9 mouse cellular contexts compared by ENCODE assay signal in the genomic region with DNA sequence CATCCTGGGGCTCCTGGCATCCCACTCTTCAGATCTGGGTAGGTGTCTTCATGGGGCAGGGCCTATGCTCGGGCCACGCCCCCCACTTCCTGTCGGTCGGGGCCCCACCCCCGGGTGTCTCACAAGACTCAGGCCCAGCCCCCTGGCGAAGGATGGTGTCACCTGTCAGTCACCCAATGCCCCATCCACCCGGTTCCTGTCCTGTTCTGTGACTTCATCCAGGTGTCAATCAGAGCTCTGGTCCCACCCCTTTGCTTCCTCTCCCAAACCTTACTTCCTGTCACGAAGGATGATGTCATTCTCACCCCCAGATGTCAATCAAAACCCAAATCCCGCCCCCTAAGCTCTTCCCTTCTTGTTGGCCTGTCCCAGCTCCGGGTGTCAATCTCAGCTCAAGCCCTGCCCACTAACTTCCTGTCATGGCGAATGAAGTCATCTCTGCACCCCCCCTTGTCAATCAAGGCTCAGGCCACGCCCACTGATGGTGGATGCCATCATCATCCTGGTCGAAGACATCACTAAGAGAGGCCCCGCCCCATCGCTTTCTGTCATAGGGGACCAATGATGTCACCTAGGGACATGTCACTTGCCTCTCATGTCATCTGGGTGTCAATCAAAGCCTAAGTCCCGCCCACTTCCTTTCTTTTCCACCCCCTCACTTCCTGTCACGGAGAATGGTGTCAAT. TPM values are rescaled to one million over a fixed set of nuclear protein-coding genes. Genes with fewer than 3 reads are reported as not detected.
DNase-seq lines count a peak whose midpoint lies in the region; ATAC-seq and TF ChIP-seq lines count a peak whose summit lies in the region.
"Had no signal": no experiment of that assay in that cellular context is flagged by ENCODE, and none has a peak within 500 bp of the region (broad histone marks: within the 10 kb centered on the region; RNA-seq: fewer than 3 reads in every experiment).

No protein-coding gene starts in this region.

- no peak overlapping the region for H3K4me2 ChIP-seq in intestine, embryonic 14.5 days (ENCODE audit: low read length)
- no peak overlapping the region for H3K4me2 ChIP-seq in intestine, postnatal 0 days (replicated peaks; ENCODE audit: low read depth)
- H3K4me2 ChIP-seq in forebrain, embryonic 13.5 days = no peak overlapping the region
- H3K4me2 ChIP-seq in neural tube, embryonic 13.5 days = peak overlapping the region; percentile 75

- no peak for TF ChIP-seq CTCF in intestine, postnatal 0 days (IDR thresholded peaks at IDR 0.05; ENCODE audit: low read depth)

- WGBS in intestine, embryonic 14.5 days = 80% methylated on average over 17 of the region's 17 CpGs
- WGBS in intestine, postnatal 0 days = 84% methylated on average over 17 of the region's 17 CpGs
- WGBS in forebrain, embryonic 13.5 days = 85% methylated on average over 17 of the region's 17 CpGs
- WGBS in neural tube, embryonic 13.5 days = 85% methylated on average over 16 of the region's 17 CpGs

- H3K9ac ChIP-seq in intestine, embryonic 14.5 days (ENCODE audit: low read length) = no peak overlapping the region
- no peak overlapping the region for H3K9ac ChIP-seq in intestine, postnatal 0 days (ENCODE audit: low read depth, low read length)
- H3K9ac ChIP-seq in forebrain, embryonic 13.5 days = no peak overlapping the region
- H3K9ac ChIP-seq in neural tube, embryonic 13.5 days = no peak overlapping the region

- H3K4me3 ChIP-seq in intestine, embryonic 14.5 days (ENCODE audit: low read depth, low read length) = no peak overlapping the region
- no peak overlapping the region for H3K4me3 ChIP-seq in intestine, postnatal 0 days (ENCODE audit: low read depth, low read length)
- H3K4me3 ChIP-seq in forebrain, embryonic 13.5 days = peak overlapping the region; percentile 55; the same call in 1 of the 2 replicates
- peak overlapping the region; percentile 60 for H3K4me3 ChIP-seq in neural tube, embryonic 13.5 days

- H3K9me3 ChIP-seq in intestine, embryonic 14.5 days (ENCODE audit: control insufficient read depth, low read length) = peaks cover 56% of the 10 kb centered on the region
- H3K9me3 ChIP-seq in intestine, postnatal 0 days (ENCODE audit: control insufficient read depth) = peaks cover 39% of the 10 kb centered on the region
- H3K9me3 ChIP-seq in forebrain, embryonic 13.5 days (replicated peaks) = peaks cover 52% of the 10 kb centered on the region
- H3K9me3 ChIP-seq in neural tube, embryonic 13.5 days = peaks cover 42% of the 10 kb centered on the region

- H3K36me3 ChIP-seq in intestine, embryonic 14.5 days (ENCODE audit: control insufficient read depth, insufficient read depth, low read length) = no peaks in the 10 kb centered on the region
- 0 out of 2 replicates have a peak, but pooled peaks cover 4% of the 10 kb centered on the region for H3K36me3 ChIP-seq in intestine, postnatal 0 days (ENCODE audit: control insufficient read depth, insufficient read depth)
- peaks cover 15% of the 10 kb centered on the region; the same call in 1 of the 2 replicates for H3K36me3 ChIP-seq in forebrain, embryonic 13.5 days (ENCODE audit: poor library complexity, severe bottlenecking)
- H3K36me3 ChIP-seq in neural tube, embryonic 13.5 days = peaks cover 4% of the 10 kb centered on the region; the same call in 1 of the 2 replicates

- ATAC-seq in intestine, embryonic 14.5 days (replicated peaks; ENCODE audit: low FRiP score, low TSS enrichment, low read depth) = peak; percentile 5; the same call in 1 of the 2 replicates
- no peak for ATAC-seq in intestine, postnatal 0 days
- 0 out of 2 replicates have a peak, but pooled peaks have one; percentile 3 for ATAC-seq in forebrain, embryonic 13.5 days
- 0 out of 2 replicates have a peak, but pooled peaks have one; percentile 0 for ATAC-seq in neural tube, embryonic 13.5 days (ENCODE audit: low read depth)

- no peaks in the 10 kb centered on the region for H3K27me3 ChIP-seq in intestine, embryonic 14.5 days (replicated peaks; ENCODE audit: control insufficient read depth, insufficient read depth, low read length)
- no peaks in the 10 kb centered on the region for H3K27me3 ChIP-seq in intestine, postnatal 0 days (replicated peaks; ENCODE audit: control insufficient read depth, insufficient read depth, low read length)
- no peaks in the 10 kb centered on the region for H3K27me3 ChIP-seq in forebrain, embryonic 13.5 days
- no peaks in the 10 kb centered on the region for H3K27me3 ChIP-seq in neural tube, embryonic 13.5 days

- DNase-seq in intestine, embryonic 14.5 days (ENCODE audit: low spot score) = peak; percentile 75
- peak; percentile 30 for DNase-seq in Muller cell, postnatal 12 days (ENCODE audit: inconsistent ontology term)
- DNase-seq in induced T-regulatory cell, adult 2 months (ENCODE audit: low read depth) = peak; percentile 78
- DNase-seq in liver = peak; percentile 7
- DNase-seq in thymus, postnatal 36 days = peak; percentile 18 to 59

- no peaks in the 10 kb centered on the region for H3K4me1 ChIP-seq in intestine, embryonic 14.5 days (replicated peaks; ENCODE audit: control insufficient read depth, insufficient read depth, low read length)
- H3K4me1 ChIP-seq in intestine, postnatal 0 days (replicated peaks; ENCODE audit: control insufficient read depth, insufficient read depth, low read length) = no peaks in the 10 kb centered on the region
- H3K4me1 ChIP-seq in forebrain, embryonic 13.5 days = no peaks in the 10 kb centered on the region
- peaks cover 5% of the 10 kb centered on the region for H3K4me1 ChIP-seq in neural tube, embryonic 13.5 days (replicated peaks)

- no peak overlapping the region for H3K27ac ChIP-seq in intestine, embryonic 14.5 days (ENCODE audit: low read depth)
- H3K27ac ChIP-seq in intestine, postnatal 0 days (ENCODE audit: low read depth, low read length) = no peak overlapping the region
- H3K27ac ChIP-seq in forebrain, embryonic 13.5 days = no peak overlapping the region
- no peak overlapping the region for H3K27ac ChIP-seq in neural tube, embryonic 13.5 days (replicated peaks)

RNA-seq across cellular contexts. Expression of a gene that starts 1.2 kb away (rescaled TPM):
- polyA plus RNA-seq in intestine, embryonic 14.5 days (2014; fragmentation: Nextera tagmentation; extraction: Ambion mirVana) = 5.7 and 6.2 TPM in 2 replicates
- 5.4 and 6.8 TPM in 2 replicates for polyA plus RNA-seq in intestine, postnatal 0 days (2015; fragmentation: Nextera tagmentation; extraction: Ambion mirVana)
- polyA plus RNA-seq in forebrain, embryonic 13.5 days (2015; fragmentation: Nextera tagmentation; extraction: Ambion mirVana) = 1.0 and 1.2 TPM in 2 replicates
- 1.2 and 3.0 TPM in 2 replicates for polyA plus RNA-seq in neural tube, embryonic 13.5 days (2015; fragmentation: Nextera tagmentation; extraction: Ambion mirVana)

RNA-seq across cellular contexts. Expression of a gene that starts 24.7 kb away (rescaled TPM):
- not detected in 2 replicates for polyA plus RNA-seq in intestine, embryonic 14.5 days (2014; fragmentation: Nextera tagmentation; extraction: Ambion mirVana)
- polyA plus RNA-seq in intestine, postnatal 0 days (2015; fragmentation: Nextera tagmentation; extraction: Ambion mirVana) = not detected in 2 replicates
- not detected in 2 replicates for polyA plus RNA-seq in forebrain, embryonic 13.5 days (2015; fragmentation: Nextera tagmentation; extraction: Ambion mirVana)
- polyA plus RNA-seq in neural tube, embryonic 13.5 days (2015; fragmentation: Nextera tagmentation; extraction: Ambion mirVana) = not detected in 2 replicates
- polyA plus RNA-seq: spleen, adult 2 months had no signal

RNA-seq across cellular contexts. Expression of a gene that starts 53.8 kb away (rescaled TPM):
- polyA plus RNA-seq in intestine, embryonic 14.5 days (2014; fragmentation: Nextera tagmentation; extraction: Ambion mirVana) = not detected in 2 replicates
- polyA plus RNA-seq in intestine, postnatal 0 days (2015; fragmentation: Nextera tagmentation; extraction: Ambion mirVana) = not detected in 2 replicates
- not detected in 2 replicates for polyA plus RNA-seq in forebrain, embryonic 13.5 days (2015; fragmentation: Nextera tagmentation; extraction: Ambion mirVana)
- not detected in 2 replicates for polyA plus RNA-seq in neural tube, embryonic 13.5 days (2015; fragmentation: Nextera tagmentation; extraction: Ambion mirVana)
- polyA plus RNA-seq: spleen, adult 2 months had no signal

Comparison
In these comparisons a context has a peak if more than half of its experiments do, and no peak if none do; other contexts are left out.
1. DNase-seq: peak in every context shown above with its lines; median percentile 78 in induced T-regulatory cell, adult 2 months; 75 in intestine, embryonic 14.5 days; 38 in thymus, postnatal 36 days; 30 in Muller cell, postnatal 12 days; 7 in liver.
2. H3K4me3 ChIP-seq: peak in forebrain, embryonic 13.5 days (single experiment) and neural tube, embryonic 13.5 days (single experiment); none in intestine, embryonic 14.5 days (single experiment) and intestine, postnatal 0 days (single experiment).